Mouse (Mus musculus): ENCODE measurements around the gene Siah3.

DNA sequence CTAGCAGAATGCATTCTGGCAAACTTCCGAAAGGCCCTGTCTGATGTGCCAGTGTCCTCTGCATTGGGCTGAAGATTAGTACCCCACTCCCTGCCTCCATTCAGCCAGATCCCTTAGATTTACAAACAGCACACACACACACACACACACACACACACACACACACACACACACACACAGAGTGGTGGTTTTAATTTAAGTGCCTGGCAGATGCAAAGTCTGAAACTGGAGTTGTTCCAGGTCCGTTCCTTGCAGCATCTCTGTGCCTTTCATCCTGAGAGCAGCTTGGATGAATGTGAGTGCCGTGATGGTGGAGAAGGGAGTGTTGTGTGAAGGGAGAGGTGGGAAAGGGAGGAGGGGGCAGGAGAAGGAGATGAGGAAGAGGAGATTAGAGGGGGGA, 4.2 kb downstream of the Siah3 start:
- TF ChIP-seq ZNF384 (IDR thresholded peaks at IDR 0.05; ENCODE audit: low read depth, low read length) = no peak
- TF ChIP-seq MAFK (IDR thresholded peaks at IDR 0.05; ENCODE audit: insufficient read depth, low read depth, low read length) = no peak
- no peak for TF ChIP-seq HCFC1 (IDR thresholded peaks at IDR 0.05; ENCODE audit: borderline replicate concordance, insufficient read depth, low read length)
- TF ChIP-seq CHD2 (IDR thresholded peaks at IDR 0.05; ENCODE audit: low read depth, low read length) = no peak
- TF ChIP-seq ZC3H11A (IDR thresholded peaks at IDR 0.05; ENCODE audit: borderline replicate concordance, low read depth, low read length) = no peak

All from ES-E14 (cell line).